Mouse (Mus musculus): ENCODE results near the gene Tlx1. TPM values are rescaled to one million over a fixed set of nuclear protein-coding genes. Genes with fewer than 3 reads are reported as not detected.

The Tlx1 gene
- polyA plus RNA-seq, 1 experiment = not detected

DNA sequence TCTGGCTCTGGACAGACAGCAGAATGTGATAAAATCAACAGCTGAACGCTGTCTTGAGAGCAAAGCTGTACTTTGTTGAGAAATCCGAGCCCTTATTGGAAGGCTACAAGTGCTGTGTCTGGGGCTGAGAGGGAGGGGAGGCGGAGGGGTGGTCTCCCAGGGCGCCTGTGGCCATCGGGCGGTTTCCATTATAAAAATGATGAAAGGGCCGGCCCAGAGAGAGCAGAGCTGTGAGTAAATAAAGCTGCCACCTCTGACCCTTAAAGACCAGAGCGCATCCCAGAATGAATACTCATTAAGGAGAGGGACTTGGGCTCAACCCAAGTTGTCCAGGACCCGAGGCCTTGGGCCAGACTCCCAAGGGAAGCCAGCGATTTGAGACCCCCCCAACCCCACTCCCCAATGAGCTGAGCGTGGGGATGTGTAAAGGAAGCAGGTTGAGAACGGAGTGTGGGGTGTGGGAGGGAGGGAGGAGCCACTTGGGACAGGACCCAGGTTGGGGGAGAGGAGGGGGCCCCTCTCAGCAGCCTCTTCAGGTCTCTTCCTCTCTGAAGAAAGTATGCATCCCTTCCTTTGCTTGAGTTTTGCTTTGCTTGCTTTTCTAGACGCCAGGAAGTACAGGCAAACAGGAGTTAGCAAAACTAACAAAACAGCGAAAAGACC, 18.4 kb upstream of the Tlx1 start:
- Histone ChIP-seq H3K4me3 (replicated peaks; ENCODE audit: control insufficient read depth, low read depth, low read length) (no peak overlapping the region), H3K4me1 (ENCODE audit: control insufficient read depth, insufficient read depth, low read length) (no peaks in the 10 kb centered on the region), H3K27ac (ENCODE audit: control insufficient read depth, insufficient read depth, low read depth, low read length, poor library complexity) (no peak overlapping the region)
- TF ChIP-seq POLR2A (IDR thresholded peaks at IDR 0.05; ENCODE audit: borderline replicate concordance, control insufficient read depth, low read depth, low read length) (no peak), CTCF (IDR thresholded peaks at IDR 0.05; ENCODE audit: control insufficient read depth, insufficient read depth, low read length) (no peak)
- WGBS = 40% methylated on average over 14 of the region's 14 CpGs

DNA sequence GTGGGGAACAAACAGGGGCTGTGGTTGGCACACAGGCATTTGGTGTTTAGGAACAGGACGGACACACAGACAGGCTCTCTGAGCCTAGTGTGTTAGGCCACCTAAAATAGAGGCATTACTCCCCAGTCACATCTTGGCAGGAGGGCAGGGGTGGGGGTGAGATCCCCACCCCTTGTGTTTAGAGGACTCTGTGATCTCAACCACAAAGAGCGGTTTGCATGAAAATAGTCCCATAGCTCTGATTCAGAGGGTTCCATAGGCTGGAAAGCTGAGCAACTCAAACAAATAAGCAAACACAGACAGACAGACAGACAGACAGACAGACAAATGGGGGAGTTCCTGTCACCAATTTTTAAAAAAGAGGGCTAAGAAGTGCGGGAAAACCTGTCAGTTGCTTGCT, 7.9 kb upstream of the Tlx1 start:
- no peaks in the 10 kb centered on the region for H3K4me1 ChIP-seq (ENCODE audit: control insufficient read depth, insufficient read depth, low read length)
- H3K27ac ChIP-seq (ENCODE audit: control insufficient read depth, insufficient read depth, low read depth, low read length, poor library complexity) = no peak overlapping the region
- H3K4me3 ChIP-seq (replicated peaks; ENCODE audit: control insufficient read depth, low read depth, low read length) = no peak overlapping the region
- WGBS = 28% methylated on average over 3 of the region's 3 CpGs
- no peak for TF ChIP-seq POLR2A (IDR thresholded peaks at IDR 0.05; ENCODE audit: borderline replicate concordance, control insufficient read depth, low read depth, low read length)
- no peak for TF ChIP-seq CTCF (IDR thresholded peaks at IDR 0.05; ENCODE audit: control insufficient read depth, insufficient read depth, low read length)

DNA sequence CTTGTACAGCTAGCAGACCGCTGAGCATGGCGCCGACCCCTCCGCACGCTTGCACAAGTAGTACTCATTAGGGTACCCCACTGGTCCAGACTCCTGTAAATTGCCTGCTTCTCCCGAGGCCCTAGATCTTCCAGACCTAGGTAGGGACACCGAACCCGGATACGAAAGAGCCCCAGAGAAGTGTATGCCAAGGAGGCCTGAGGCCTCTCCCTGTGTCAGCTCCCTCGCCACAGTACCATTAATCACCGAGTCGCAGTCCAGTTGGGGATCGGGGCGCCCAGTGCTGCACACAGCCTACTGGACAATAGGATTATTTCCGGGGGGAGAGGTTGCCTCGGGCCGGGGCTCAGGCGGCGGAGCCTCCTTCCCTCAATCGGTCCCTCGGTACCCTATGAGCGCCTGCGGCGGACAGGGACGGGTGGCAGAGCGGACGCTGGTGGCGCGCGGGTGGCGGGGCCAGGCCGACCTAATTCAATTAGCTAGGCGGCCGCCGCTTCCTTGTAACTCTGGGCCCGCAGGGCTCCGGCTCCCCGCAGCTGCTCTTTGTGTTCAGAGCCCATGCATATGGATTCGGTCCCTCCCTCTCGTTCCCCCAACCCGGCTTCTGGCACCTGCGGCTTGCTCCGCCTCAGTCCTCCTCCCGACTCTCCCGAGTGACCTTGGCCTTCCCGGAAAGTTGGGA, 7.1 kb upstream of the Tlx1 start:
- no peak overlapping the region; the same call in 1 of the 2 replicates for H3K27ac ChIP-seq (ENCODE audit: control insufficient read depth, insufficient read depth, low read depth, low read length, poor library complexity)
- no peak for TF ChIP-seq CTCF (IDR thresholded peaks at IDR 0.05; ENCODE audit: control insufficient read depth, insufficient read depth, low read length)
- no peak for TF ChIP-seq POLR2A (IDR thresholded peaks at IDR 0.05; ENCODE audit: borderline replicate concordance, control insufficient read depth, low read depth, low read length)
- WGBS = 5% methylated on average over 46 of the region's 46 CpGs
- H3K4me3 ChIP-seq (replicated peaks; ENCODE audit: control insufficient read depth, low read depth, low read length) = no peak overlapping the region
- H3K4me1 ChIP-seq (ENCODE audit: control insufficient read depth, insufficient read depth, low read length) = no peaks in the 10 kb centered on the region

DNA sequence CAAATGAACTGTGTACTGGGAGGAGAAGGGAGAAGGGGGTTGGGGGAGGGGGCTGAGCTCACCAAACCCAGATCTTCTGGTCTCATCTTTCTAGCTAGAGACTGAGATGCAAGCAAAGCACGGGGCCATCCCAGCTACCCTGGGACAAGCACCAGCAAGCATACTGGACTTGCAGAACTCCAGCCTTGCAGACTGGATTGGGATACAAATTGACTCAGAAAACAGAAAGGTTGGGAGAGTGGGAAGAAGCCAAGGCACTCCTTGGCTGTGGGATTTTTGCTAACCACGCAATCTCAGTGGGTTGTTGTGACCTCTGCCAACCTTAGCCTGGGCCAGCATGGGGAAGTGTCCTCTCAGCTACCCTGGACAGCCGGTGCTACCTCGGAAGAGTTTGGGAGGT, 3.4 kb upstream of the Tlx1 start:
- H3K4me1 ChIP-seq (ENCODE audit: control insufficient read depth, insufficient read depth, low read length) = no peaks in the 10 kb centered on the region
- H3K27ac ChIP-seq (ENCODE audit: control insufficient read depth, insufficient read depth, low read depth, low read length, poor library complexity) = no peak overlapping the region
- 2% methylated on average over 4 of the region's 4 CpGs for WGBS
- TF ChIP-seq POLR2A (IDR thresholded peaks at IDR 0.05; ENCODE audit: borderline replicate concordance, control insufficient read depth, low read depth, low read length) = no peak
- TF ChIP-seq CTCF (IDR thresholded peaks at IDR 0.05; ENCODE audit: control insufficient read depth, insufficient read depth, low read length) = no peak
- no peak overlapping the region for H3K4me3 ChIP-seq (replicated peaks; ENCODE audit: control insufficient read depth, low read depth, low read length)

DNA sequence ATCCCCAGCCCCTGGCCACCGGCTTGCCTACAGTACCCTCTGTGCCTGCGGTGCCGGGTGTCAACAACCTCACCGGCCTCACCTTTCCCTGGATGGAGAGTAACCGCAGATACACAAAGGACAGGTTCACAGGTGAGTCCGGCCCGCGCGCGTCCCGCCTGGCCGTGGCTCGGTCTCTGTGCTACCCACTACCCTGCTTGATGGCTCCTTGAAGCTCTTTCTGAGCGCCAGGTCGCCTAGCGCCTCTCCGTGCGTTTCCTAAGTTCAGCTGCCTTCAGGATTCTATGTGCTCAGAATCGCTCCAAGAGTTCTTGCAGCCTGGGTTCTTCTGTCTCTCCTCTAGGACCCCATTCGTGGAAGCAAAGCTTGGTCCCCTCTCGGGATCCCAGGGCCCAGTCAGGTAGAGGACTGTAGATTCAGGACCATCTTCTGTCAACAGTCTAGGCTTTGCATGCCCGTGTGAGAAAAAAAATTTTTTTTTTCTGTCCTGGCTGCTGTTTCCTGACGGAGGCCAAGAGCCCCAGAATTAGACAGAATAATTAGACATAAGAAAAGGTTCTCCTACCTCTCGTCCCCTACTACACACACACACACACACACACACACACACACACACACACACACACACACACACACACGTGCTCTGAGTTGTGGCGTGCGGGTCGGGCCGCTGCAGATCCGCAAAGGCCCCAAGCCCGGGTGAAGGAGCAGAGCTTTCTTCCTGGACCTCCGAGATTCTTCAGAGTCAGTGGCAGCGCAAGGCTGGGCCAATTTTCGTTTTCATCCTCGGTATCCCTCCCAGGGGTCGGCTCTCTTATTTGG, 1.1 kb downstream of the Tlx1 start:
- Histone ChIP-seq H3K27ac (ENCODE audit: control insufficient read depth, insufficient read depth, low read depth, low read length, poor library complexity) (no peak overlapping the region; the same call in 1 of the 2 replicates), H3K4me3 (replicated peaks; ENCODE audit: control insufficient read depth, low read depth, low read length) (no peak overlapping the region), H3K4me1 (ENCODE audit: control insufficient read depth, insufficient read depth, low read length) (no peaks in the 10 kb centered on the region)
- WGBS = 8% methylated on average over 36 of the region's 36 CpGs
- TF ChIP-seq CTCF (IDR thresholded peaks at IDR 0.05; ENCODE audit: control insufficient read depth, insufficient read depth, low read length) = no peak
- TF ChIP-seq POLR2A (IDR thresholded peaks at IDR 0.05; ENCODE audit: borderline replicate concordance, control insufficient read depth, low read depth, low read length) = no peak

DNA sequence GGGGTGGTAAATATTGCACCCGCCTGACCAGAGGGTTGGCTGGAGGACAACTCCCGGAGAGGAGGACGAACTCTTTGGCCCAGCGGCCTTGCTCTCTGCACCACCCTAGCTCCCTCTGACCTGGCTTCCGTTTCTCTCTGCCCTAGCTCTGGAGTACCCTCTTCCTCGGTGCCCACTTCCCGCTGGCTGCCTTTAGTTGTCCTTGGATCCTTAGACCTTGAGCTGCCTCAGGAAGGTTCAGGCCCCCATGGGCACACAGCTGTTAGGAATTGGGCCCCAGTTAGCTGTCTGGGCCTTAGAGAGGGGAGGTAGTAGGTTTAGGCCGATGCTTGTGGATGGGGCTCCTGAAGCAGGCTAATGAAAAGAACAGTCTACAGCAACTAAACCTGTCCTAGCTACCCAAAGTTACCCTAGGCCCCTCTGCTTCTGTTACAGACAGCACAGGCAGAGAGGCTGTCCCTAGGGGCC, 1.7 kb downstream of the Tlx1 start:
- no peak overlapping the region for H3K4me3 ChIP-seq (replicated peaks; ENCODE audit: control insufficient read depth, low read depth, low read length)
- 31% methylated on average over 8 of the region's 8 CpGs for WGBS
- TF ChIP-seq POLR2A (IDR thresholded peaks at IDR 0.05; ENCODE audit: borderline replicate concordance, control insufficient read depth, low read depth, low read length) (no peak), CTCF (IDR thresholded peaks at IDR 0.05; ENCODE audit: control insufficient read depth, insufficient read depth, low read length) (no peak)
- H3K4me1 ChIP-seq (ENCODE audit: control insufficient read depth, insufficient read depth, low read length) = no peaks in the 10 kb centered on the region
- H3K27ac ChIP-seq (ENCODE audit: control insufficient read depth, insufficient read depth, low read depth, low read length, poor library complexity) = no peak overlapping the region

DNA sequence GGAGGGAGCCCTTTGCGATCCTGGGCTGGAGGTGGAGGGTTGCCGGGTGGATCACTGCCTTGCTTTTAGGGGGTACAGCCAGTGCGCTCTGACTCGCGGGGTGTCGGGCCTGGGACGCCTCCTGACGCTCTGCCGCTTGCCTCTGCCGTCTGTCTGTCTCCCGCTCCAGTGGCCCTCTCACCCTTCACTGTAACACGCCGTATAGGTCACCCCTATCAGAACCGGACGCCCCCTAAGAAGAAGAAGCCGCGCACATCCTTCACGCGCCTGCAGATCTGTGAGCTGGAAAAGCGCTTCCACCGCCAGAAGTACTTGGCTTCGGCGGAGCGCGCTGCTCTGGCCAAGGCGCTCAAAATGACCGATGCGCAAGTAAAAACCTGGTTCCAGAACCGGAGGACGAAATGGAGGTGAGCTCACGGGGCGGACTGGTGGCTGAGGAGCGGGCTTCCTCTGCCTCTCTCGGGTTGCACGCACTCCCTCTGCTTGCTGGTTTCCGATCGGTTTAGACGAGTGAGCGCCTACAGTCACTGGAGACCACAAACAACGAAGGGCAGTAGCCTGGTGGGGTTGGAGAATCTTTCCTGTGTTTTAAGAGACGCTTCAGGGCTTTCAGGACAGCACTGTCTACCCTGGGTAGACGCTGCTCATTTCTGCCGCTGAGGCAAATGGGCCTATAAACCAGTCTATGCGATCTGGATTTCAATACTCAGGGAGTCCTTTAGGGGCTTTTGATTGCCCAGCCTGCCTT, 3.0 kb downstream of the Tlx1 start:
- no peak overlapping the region; the same call in 1 of the 2 replicates for H3K27ac ChIP-seq (ENCODE audit: control insufficient read depth, insufficient read depth, low read depth, low read length, poor library complexity)
- WGBS = 7% methylated on average over 44 of the region's 44 CpGs
- no peak overlapping the region for H3K4me3 ChIP-seq (replicated peaks; ENCODE audit: control insufficient read depth, low read depth, low read length)
- no peaks in the 10 kb centered on the region for H3K4me1 ChIP-seq (ENCODE audit: control insufficient read depth, insufficient read depth, low read length)
- TF ChIP-seq POLR2A (IDR thresholded peaks at IDR 0.05; ENCODE audit: borderline replicate concordance, control insufficient read depth, low read depth, low read length) (no peak), CTCF (IDR thresholded peaks at IDR 0.05; ENCODE audit: control insufficient read depth, insufficient read depth, low read length) (no peak)
